Mouse (Mus musculus): ENCODE data around the gene Kcnh7. TPM values are rescaled to one million over a fixed set of nuclear protein-coding genes. Genes with fewer than 3 reads are reported as not detected.

Kcnh7 gene
- polyA plus RNA-seq, 1 experiment from 2014 or later, result 0.59 TPM

- H3K4me1 ChIP-seq (replicated peaks), result no peaks in the 10 kb centered on the region
- 79% methylated on average over 4 of the region's 4 CpGs for WGBS
- no peak overlapping the region for H3K9ac ChIP-seq
- no peak overlapping the region for H3K27ac ChIP-seq
- no peak overlapping the region for H3K4me3 ChIP-seq (replicated peaks)
- no peaks in the 10 kb centered on the region for H3K9me3 ChIP-seq
- no peak for ATAC-seq
- no peaks in the 10 kb centered on the region for H3K36me3 ChIP-seq
- no peaks in the 10 kb centered on the region for H3K27me3 ChIP-seq (replicated peaks)
- H3K4me2 ChIP-seq (replicated peaks), result no peak overlapping the region
Measured at GRCm38 (mm10) chr2:62923803-62924202, 260.3 kb downstream of the Kcnh7 start.

DNA sequence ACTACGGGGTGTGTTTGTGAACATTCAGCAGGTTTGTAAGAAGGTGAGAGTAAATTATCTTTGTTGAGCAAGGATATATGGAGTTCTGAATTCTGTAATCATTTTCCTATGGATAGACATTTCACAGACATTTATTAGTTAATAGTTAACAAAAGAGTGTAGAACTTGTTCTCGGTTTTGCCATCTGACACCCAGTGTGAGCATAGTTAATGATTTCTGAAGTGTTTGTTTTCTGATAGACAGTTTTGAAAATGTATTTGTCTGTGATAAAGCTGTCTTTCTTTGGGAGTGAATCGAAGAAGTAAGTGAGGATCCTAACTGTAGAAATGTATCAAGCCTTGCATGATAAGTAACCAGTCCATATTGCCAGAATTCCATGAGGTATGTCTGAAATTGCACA, 276.4 kb downstream of the Kcnh7 start:
- Histone ChIP-seq H3K4me1 (replicated peaks) (no peaks in the 10 kb centered on the region), H3K9me3 (no peaks in the 10 kb centered on the region), H3K4me3 (replicated peaks) (no peak overlapping the region), H3K27me3 (replicated peaks) (no peaks in the 10 kb centered on the region), H3K9ac (no peak overlapping the region), H3K4me2 (replicated peaks) (no peak overlapping the region), H3K27ac (no peak overlapping the region), H3K36me3 (no peaks in the 10 kb centered on the region)
- WGBS, result 53% methylated on average over 3 of the region's 3 CpGs
- peak; percentile 82 for ATAC-seq

GRCm38 (mm10) chr2:62902363-62903353, 281.4 kb downstream of the Kcnh7 start:
- peak; percentile 75 for ATAC-seq

DNA sequence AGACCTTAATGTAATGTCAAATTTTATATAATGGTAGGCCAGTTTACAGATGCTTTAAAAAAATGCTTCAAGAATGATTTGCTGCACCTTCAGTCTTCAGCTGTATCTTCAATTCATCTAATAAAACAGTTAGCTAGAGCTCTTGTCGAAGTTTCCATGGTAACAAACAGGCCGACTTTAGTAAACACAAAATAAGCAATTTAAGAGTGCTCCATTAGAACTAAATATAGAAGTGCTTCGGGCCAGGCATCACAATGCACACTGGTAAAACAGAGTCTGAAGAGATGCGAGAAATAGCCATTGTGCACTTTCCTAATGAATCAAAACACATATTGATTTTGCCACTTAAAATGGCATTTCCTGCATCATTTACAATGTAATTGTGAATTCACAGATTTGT, 305.3 kb downstream of the Kcnh7 start:
- no peaks in the 10 kb centered on the region for H3K36me3 ChIP-seq
- no peaks in the 10 kb centered on the region for H3K4me1 ChIP-seq (replicated peaks)
- H3K9ac ChIP-seq, result no peak overlapping the region
- 72% methylated on average over 4 of the region's 4 CpGs for WGBS
- no peak overlapping the region for H3K4me3 ChIP-seq (replicated peaks)
- H3K27ac ChIP-seq, result no peak overlapping the region
- H3K9me3 ChIP-seq, result no peaks in the 10 kb centered on the region
- H3K4me2 ChIP-seq (replicated peaks), result no peak overlapping the region
- no peaks in the 10 kb centered on the region for H3K27me3 ChIP-seq (replicated peaks)
- no peak for ATAC-seq

More at GRCm38 (mm10) chr2:62902363-62903353, 281.4 kb downstream of the Kcnh7 start:
- 61% methylated on average over 1 of the region's 1 CpGs for WGBS
- Histone ChIP-seq H3K9me3 (no peaks in the 10 kb centered on the region), H3K36me3 (no peaks in the 10 kb centered on the region), H3K4me3 (replicated peaks) (no peak overlapping the region), H3K9ac (no peak overlapping the region), H3K27me3 (replicated peaks) (no peaks in the 10 kb centered on the region), H3K27ac (no peak overlapping the region), H3K4me2 (replicated peaks) (no peak overlapping the region), H3K4me1 (replicated peaks) (no peaks in the 10 kb centered on the region)

DNA sequence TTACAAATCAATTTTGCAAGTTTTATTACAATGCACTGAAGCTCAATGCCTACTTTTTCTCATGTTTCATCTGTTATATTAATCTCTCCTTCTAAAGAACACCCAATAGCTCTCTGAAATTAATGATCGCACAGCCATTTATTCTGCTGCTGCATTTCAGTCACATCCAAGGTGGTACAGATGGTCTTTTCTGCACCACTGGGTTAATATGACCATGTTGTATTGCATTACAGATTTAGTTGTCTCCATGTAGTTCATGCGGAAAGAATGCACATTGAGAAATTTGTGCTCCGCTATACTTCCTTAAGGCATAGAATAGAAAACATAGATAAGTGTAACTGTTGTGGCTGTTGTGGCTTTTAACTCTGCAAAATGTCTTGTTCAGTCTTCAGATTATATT, 328.7 kb downstream of the Kcnh7 start:
- Histone ChIP-seq H3K9ac (no peak overlapping the region), H3K27ac (no peak overlapping the region), H3K4me3 (replicated peaks) (no peak overlapping the region), H3K4me2 (replicated peaks) (no peak overlapping the region), H3K9me3 (no peaks in the 10 kb centered on the region), H3K4me1 (replicated peaks) (no peaks in the 10 kb centered on the region), H3K36me3 (no peaks in the 10 kb centered on the region), H3K27me3 (replicated peaks) (no peaks in the 10 kb centered on the region)
- no peak for ATAC-seq
- WGBS, result 93% methylated on average over 3 of the region's 3 CpGs

DNA sequence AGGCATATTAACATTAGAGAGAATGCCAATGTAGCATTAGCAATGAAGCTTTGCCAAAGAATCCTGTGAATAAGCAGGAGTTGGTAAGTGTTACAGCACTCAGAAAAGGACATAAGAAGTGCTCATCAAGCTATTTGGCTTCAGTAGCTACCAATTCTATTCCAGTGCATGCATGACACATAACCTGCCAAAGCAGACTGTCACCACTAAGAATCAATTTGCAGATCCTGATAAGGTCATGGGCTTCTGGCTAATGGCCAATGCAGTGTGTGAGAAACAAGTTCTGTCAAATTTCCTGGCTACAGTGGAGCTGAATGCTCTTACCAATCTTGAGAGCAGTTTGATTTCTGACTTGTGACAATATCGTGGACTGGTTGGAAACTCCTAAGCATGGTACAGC, 341.5 kb downstream of the Kcnh7 start:
- ATAC-seq, result no peak
- WGBS, result 73% methylated on average over 1 of the region's 1 CpGs
- H3K27me3 ChIP-seq (replicated peaks), result no peaks in the 10 kb centered on the region

GRCm38 (mm10) chr2:62834261-62834660, 349.8 kb downstream of the Kcnh7 start:
- no peak overlapping the region for H3K27ac ChIP-seq
- H3K27me3 ChIP-seq (replicated peaks), result no peaks in the 10 kb centered on the region
- ATAC-seq, result no peak
- no peaks in the 10 kb centered on the region for H3K36me3 ChIP-seq
- 75% methylated on average over 1 of the region's 1 CpGs for WGBS
- H3K9me3 ChIP-seq, result no peaks in the 10 kb centered on the region
- no peaks in the 10 kb centered on the region for H3K4me1 ChIP-seq (replicated peaks)
- no peak overlapping the region for H3K9ac ChIP-seq
- no peak overlapping the region for H3K4me2 ChIP-seq (replicated peaks)
- H3K4me3 ChIP-seq (replicated peaks), result no peak overlapping the region

More for the DNA sequence above, 341.5 kb downstream of the Kcnh7 start:
- Histone ChIP-seq H3K4me1 (replicated peaks) (no peaks in the 10 kb centered on the region), H3K4me2 (replicated peaks) (no peak overlapping the region), H3K9me3 (no peaks in the 10 kb centered on the region), H3K9ac (no peak overlapping the region), H3K4me3 (replicated peaks) (no peak overlapping the region), H3K36me3 (no peaks in the 10 kb centered on the region), H3K27ac (no peak overlapping the region)

GRCm38 (mm10) chr2:62819231-62819630, 364.9 kb downstream of the Kcnh7 start:
- no peaks in the 10 kb centered on the region for H3K36me3 ChIP-seq
- no peak for ATAC-seq
- no peak overlapping the region for H3K9ac ChIP-seq
- no peak overlapping the region for H3K4me3 ChIP-seq (replicated peaks)
- H3K27ac ChIP-seq, result no peak overlapping the region
- no peaks in the 10 kb centered on the region for H3K9me3 ChIP-seq
- 78% methylated on average over 2 of the region's 2 CpGs for WGBS
- no peaks in the 10 kb centered on the region for H3K4me1 ChIP-seq (replicated peaks)
- no peaks in the 10 kb centered on the region for H3K27me3 ChIP-seq (replicated peaks)
- no peak overlapping the region for H3K4me2 ChIP-seq (replicated peaks)

- H3K4me3 ChIP-seq (replicated peaks), result no peak overlapping the region
- no peak for ATAC-seq
- no peak overlapping the region for H3K27ac ChIP-seq
- no peak overlapping the region for H3K4me2 ChIP-seq (replicated peaks)
- no peak overlapping the region for H3K9ac ChIP-seq
- WGBS, result 84% methylated on average over 3 of the region's 3 CpGs
- H3K9me3 ChIP-seq, result no peaks in the 10 kb centered on the region
- H3K4me1 ChIP-seq (replicated peaks), result no peaks in the 10 kb centered on the region
- H3K27me3 ChIP-seq (replicated peaks), result no peaks in the 10 kb centered on the region
- H3K36me3 ChIP-seq, result no peaks in the 10 kb centered on the region
Measured at GRCm38 (mm10) chr2:62816016-62816415, 368.1 kb downstream of the Kcnh7 start.

DNA sequence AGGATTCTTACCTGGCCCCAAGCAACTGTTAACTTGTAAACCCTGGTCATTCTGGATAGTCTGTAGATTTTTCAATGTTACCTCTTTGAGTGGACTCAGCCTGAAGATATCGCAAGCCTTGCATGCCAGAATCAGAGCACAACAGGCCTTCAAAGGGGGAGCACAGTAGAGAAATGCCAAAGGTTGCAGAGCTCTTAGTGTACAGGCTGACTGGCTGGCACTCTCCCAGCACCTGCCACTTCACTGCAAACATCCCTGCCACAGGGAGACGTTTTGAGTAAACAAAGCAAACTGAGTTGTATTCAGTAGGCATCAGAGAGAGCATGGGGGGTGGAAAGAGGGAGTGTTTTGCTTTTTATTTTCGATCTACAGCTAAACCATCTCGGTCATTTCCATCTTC, 375.3 kb downstream of the Kcnh7 start:
- Histone ChIP-seq H3K4me2 (replicated peaks) (no peak overlapping the region), H3K27ac (no peak overlapping the region)
- 55% methylated on average over 4 of the region's 4 CpGs for WGBS

DNA sequence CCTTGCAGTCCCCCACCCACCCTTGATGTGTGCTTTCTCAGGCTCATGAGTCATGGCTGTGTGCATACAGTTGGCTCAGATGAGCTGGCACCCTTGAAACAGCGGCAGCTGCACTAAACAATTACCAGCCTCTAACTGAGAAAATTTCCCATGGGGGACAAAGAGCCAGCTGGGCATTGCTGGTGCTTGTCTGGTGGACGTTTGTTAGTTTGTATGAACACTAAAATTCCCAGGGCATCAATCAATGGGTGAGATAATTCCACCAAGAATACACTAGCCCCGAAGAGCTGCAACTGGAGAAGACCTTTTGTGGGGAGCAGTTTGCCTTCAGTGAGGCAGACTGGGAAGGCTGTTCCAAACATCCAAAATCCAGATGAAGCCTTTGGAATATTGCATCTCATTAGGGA, 376.6 kb downstream of the Kcnh7 start:
- H3K36me3 ChIP-seq, result no peaks in the 10 kb centered on the region
- no peaks in the 10 kb centered on the region for H3K4me1 ChIP-seq (replicated peaks)
- H3K27ac ChIP-seq, result no peak overlapping the region
- H3K4me2 ChIP-seq (replicated peaks), result no peak overlapping the region
- no peak; the same call in 1 of the 2 replicates for ATAC-seq
- no peaks in the 10 kb centered on the region for H3K9me3 ChIP-seq
- H3K27me3 ChIP-seq (replicated peaks), result no peaks in the 10 kb centered on the region
- no peak overlapping the region for H3K9ac ChIP-seq
- WGBS, result 47% methylated on average over 3 of the region's 3 CpGs
- no peak overlapping the region for H3K4me3 ChIP-seq (replicated peaks)

More for the DNA sequence above, 375.3 kb downstream of the Kcnh7 start:
- no peak overlapping the region for H3K9ac ChIP-seq
- H3K9me3 ChIP-seq, result no peaks in the 10 kb centered on the region
- no peaks in the 10 kb centered on the region for H3K4me1 ChIP-seq (replicated peaks)
- no peak overlapping the region for H3K4me3 ChIP-seq (replicated peaks)
- H3K36me3 ChIP-seq, result no peaks in the 10 kb centered on the region
- no peak for ATAC-seq
- H3K27me3 ChIP-seq (replicated peaks), result no peaks in the 10 kb centered on the region

- Histone ChIP-seq H3K9ac (no peak overlapping the region), H3K4me1 (replicated peaks) (no peaks in the 10 kb centered on the region), H3K27ac (no peak overlapping the region), H3K27me3 (replicated peaks) (no peaks in the 10 kb centered on the region), H3K4me2 (replicated peaks) (no peak overlapping the region), H3K9me3 (no peaks in the 10 kb centered on the region), H3K36me3 (no peaks in the 10 kb centered on the region), H3K4me3 (replicated peaks) (no peak overlapping the region)
- ATAC-seq, result no peak
- 90% methylated on average over 3 of the region's 3 CpGs for WGBS
Measured at GRCm38 (mm10) chr2:62806931-62807330, 377.2 kb downstream of the Kcnh7 start.

- Histone ChIP-seq H3K4me1 (replicated peaks) (no peaks in the 10 kb centered on the region), H3K27ac (no peak overlapping the region), H3K4me3 (replicated peaks) (no peak overlapping the region), H3K4me2 (replicated peaks) (no peak overlapping the region), H3K36me3 (no peaks in the 10 kb centered on the region), H3K9me3 (no peaks in the 10 kb centered on the region), H3K27me3 (replicated peaks) (no peaks in the 10 kb centered on the region), H3K9ac (no peak overlapping the region)
- no peak for ATAC-seq
- WGBS, result 74% methylated on average over 1 of the region's 1 CpGs
Measured at GRCm38 (mm10) chr2:62804030-62804429, 380.1 kb downstream of the Kcnh7 start.

Data from intestine, embryonic 15.5 days (tissue).